Mouse (Mus musculus) heart, postnatal 0 days (tissue): ENCODE measurements around the gene Rnf216. TPM values are rescaled to one million over a fixed set of nuclear protein-coding genes. Genes with fewer than 3 reads are reported as not detected.

Source experiments
- ATAC-seq: fragments of 200-750 bp; cut with Nextera tagmentation; 2 replicates; pipeline ENCODE4 v1.8.0; 2017; ENCODE audit warnings: low read depth, moderate number of reproducible peaks, moderate library complexity; ENCODE audit not compliant: insufficient read depth
- DNase-seq: peaks from one replicate; pipeline ENCODE4 v3.0.0-alpha.2; 2016; ENCODE audit warnings: low spot score
- H3K27ac ChIP-seq: fragments of 300-500 bp; sonication (generic); 2 replicates; pipeline ENCODE4 v1.5.1; 2014; ENCODE audit warnings: low read depth, mild to moderate bottlenecking
- H3K27me3 ChIP-seq: fragments of 300-500 bp; sonication (generic); 2 replicates; pipeline ENCODE4 v1.6.1; 2014; ENCODE audit warnings: low read length, mixed read lengths; ENCODE audit not compliant: control insufficient read depth, insufficient read depth
- H3K36me3 ChIP-seq: fragments of 300-500 bp; sonication (generic); replicated peaks from 2 replicates; pipeline ENCODE4 v1.6.1; 2014; ENCODE audit warnings: low read length, mixed read lengths; ENCODE audit not compliant: control insufficient read depth, insufficient read depth
- H3K4me1 ChIP-seq: fragments of 300-500 bp; sonication (generic); 2 replicates; pipeline ENCODE4 v1.6.1; 2014; ENCODE audit warnings: antibody characterized with exemption; ENCODE audit not compliant: control insufficient read depth, insufficient read depth
- H3K4me2 ChIP-seq: fragments of 300-500 bp; sonication (generic); 2 replicates; pipeline ENCODE4 v1.6.1; 2014; ENCODE audit warnings: low read depth, mild to moderate bottlenecking, low read length, moderate library complexity
- H3K4me3 ChIP-seq: fragments of 300-500 bp; sonication (generic); 2 replicates; pipeline ENCODE4 v1.5.1; 2014; ENCODE audit warnings: low read depth, low read length
- H3K9ac ChIP-seq: fragments of 300-500 bp; sonication (generic); replicated peaks from 2 replicates; pipeline ENCODE4 v1.6.1; 2014; ENCODE audit warnings: low read depth, low read length, mixed read lengths
- H3K9me3 ChIP-seq: fragments of 300-500 bp; sonication (generic); replicated peaks from 2 replicates; pipeline ENCODE4 v1.6.1; 2016; ENCODE audit warnings: low read length; ENCODE audit not compliant: control insufficient read depth
- CTCF ChIP-seq: IDR thresholded peaks from 2 replicates; pipeline ENCODE4 v1.5.1; 2016; ENCODE audit warnings: antibody characterized with exemption, control low read depth, low read depth
- EP300 ChIP-seq: IDR thresholded peaks from 2 replicates; pipeline ENCODE4 v1.6.1; 2016; ENCODE audit warnings: antibody characterized with exemption, low read depth
- WGBS: fragments of 180-500 bp; shearing (Covaris S2); extraction: QIAGEN DNeasy Blood & Tissue Kit; methylation state at CpG from one replicate; pipeline ENCODE4 v1.1.7; 2014; 5-methylcytosine and 5-hydroxymethylcytosine counted together
- polyA plus RNA-seq: library from polyadenylated mRNA; unstranded; fragments of >200 nt; fragmentation: Nextera tagmentation; extraction: Ambion mirVana; gene quantifications from 2 replicates; pipeline ENCODE4 v1.2.1, GENCODE M21; 2015
- total RNA-seq: library from RNA; depleted of rRNA; stranded (reverse); fragments of >200 nt; gene quantifications from 2 replicates; pipeline ENCODE4 v1.2.3, GENCODE M21; 2014; ENCODE audit warnings: low replicate concordance

The Rnf216 gene
- total and polyA plus RNA-seq, 2 experiments from 2014 or later: 17.1 to 23.3 TPM

DNA sequence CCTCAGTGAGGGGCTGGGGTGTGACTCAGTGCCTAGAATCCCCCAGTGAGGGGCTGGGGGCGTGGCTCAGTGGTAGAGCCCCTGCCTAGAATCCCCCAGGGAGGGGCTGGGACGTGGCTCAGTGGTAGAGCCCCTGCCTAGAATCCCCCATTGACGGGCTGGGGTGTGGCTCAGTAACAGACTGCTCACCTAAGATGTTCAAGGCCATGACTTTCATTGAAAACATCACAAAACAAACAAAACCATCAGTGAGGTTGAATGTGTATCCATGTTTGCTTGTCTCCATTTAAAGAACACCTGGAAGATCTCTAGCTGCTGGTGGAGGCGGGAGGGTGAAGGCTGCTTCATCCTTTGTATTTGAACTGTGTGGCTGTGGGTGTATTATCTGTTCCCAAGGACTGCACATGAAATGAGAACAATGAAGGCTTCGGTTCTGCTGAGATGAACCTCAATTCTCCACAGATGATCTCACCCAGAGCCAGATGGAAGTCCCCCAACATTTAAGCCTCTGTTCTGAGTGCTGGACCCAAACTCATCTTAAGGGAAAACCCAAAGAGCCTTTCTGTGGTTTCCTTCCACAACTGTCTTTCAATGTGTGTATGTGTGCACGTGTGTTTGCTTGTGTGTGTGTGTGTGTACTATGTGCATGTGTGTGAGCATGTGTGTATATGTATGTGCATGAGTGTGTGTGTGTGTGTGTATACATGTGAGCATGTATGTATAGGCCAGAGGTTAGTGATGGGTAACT, 155.7 kb downstream of the Rnf216 start:
- no peak overlapping the region for H3K4me3 ChIP-seq
- 68% methylated on average over 6 of the region's 6 CpGs for WGBS
- ATAC-seq (no peak), DNase-seq (no peak)
- no peak overlapping the region for H3K27ac ChIP-seq
- peaks cover 24% of the 10 kb centered on the region for H3K27me3 ChIP-seq
- H3K36me3 ChIP-seq: no peaks in the 10 kb centered on the region
- H3K4me2 ChIP-seq: no peak overlapping the region
- H3K9ac ChIP-seq: no peak overlapping the region
- H3K9me3 ChIP-seq: no peaks in the 10 kb centered on the region
- TF ChIP-seq EP300: no peak
- TF ChIP-seq CTCF: no peak
- H3K4me1 ChIP-seq: no peaks in the 10 kb centered on the region

DNA sequence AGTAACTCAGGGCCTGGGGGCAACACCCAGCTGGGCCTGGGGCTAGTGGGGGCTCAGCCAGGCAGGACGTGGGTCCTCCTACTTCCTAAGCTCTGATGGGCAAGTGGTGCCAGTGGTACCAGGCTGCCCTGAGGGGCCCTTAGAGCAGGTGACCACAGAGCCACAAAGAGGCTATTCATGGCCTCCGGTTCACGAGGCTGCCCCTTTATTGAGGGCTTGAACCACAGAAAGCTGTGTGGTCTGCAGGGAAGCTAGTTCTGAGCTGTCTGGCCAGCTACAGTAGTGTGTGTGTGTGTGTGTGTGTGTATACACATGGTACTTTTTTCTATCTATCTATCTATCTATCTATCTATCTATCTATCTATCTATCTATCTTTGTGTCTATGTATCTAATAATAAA, 159.2 kb downstream of the Rnf216 start:
- Histone ChIP-seq H3K4me3 (no peak overlapping the region), H3K27me3 (no peaks in the 10 kb centered on the region), H3K4me2 (no peak overlapping the region), H3K9ac (no peak overlapping the region), H3K27ac (no peak overlapping the region), H3K4me1 (no peaks in the 10 kb centered on the region), H3K9me3 (no peaks in the 10 kb centered on the region), H3K36me3 (no peaks in the 10 kb centered on the region)
- WGBS: 80% methylated on average over 3 of the region's 3 CpGs
- TF ChIP-seq CTCF: no peak
- no peak for TF ChIP-seq EP300
- ATAC-seq (no peak), DNase-seq (no peak)

DNA sequence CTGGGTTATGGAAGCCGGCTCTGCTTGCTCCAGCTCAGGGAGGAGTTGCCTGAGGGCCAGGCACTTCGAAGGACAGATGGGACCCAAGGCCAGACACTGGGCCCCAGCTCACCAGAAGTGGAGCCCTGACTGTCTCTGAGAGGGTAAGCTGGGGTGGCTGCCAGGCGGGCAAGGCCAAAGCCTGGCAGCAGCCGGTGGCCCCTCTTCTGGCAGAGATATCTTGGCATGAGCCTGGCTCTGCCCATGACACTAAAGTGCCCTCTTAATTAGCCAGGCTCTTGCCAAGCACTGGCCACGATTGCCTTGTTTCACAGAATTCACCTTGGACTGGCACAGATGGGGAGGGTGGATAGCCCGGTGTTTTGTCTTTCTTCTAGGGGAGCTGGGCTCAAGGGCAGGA, 162.4 kb downstream of the Rnf216 start:
- H3K9ac ChIP-seq: no peak overlapping the region
- no peak overlapping the region for H3K27ac ChIP-seq
- DNase-seq (no peak), ATAC-seq (no peak)
- no peaks in the 10 kb centered on the region for H3K9me3 ChIP-seq
- no peak overlapping the region for H3K4me3 ChIP-seq
- H3K27me3 ChIP-seq: no peaks in the 10 kb centered on the region
- no peak for TF ChIP-seq EP300
- no peak for TF ChIP-seq CTCF
- H3K36me3 ChIP-seq: no peaks in the 10 kb centered on the region
- H3K4me2 ChIP-seq: no peak overlapping the region
- WGBS: 73% methylated on average over 6 of the region's 6 CpGs
- no peaks in the 10 kb centered on the region for H3K4me1 ChIP-seq

DNA sequence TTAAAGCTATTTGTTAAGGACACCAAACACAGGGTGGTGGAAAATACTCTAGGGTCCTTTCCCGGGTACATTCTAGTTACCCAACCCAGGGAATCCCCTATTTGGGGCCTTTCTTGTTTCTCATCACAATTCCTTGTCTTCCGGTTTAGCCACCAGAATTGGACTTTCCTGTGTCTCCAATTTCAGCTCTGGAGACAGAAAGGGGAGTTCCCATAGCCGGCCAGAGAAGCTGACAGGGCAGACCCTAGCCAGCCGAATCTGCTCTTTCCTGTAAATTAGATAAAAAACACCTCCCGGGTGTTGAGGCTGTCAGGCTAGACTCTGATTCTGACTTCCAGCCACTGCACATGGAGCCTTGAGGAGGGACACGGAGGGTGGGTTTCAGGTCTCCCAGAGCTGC, 163.2 kb downstream of the Rnf216 start:
- no peaks in the 10 kb centered on the region for H3K27me3 ChIP-seq
- WGBS: 35% methylated on average over 6 of the region's 6 CpGs
- DNase-seq (no peak), ATAC-seq (no peak)
- no peak for TF ChIP-seq EP300
- TF ChIP-seq CTCF: no peak
- no peaks in the 10 kb centered on the region for H3K4me1 ChIP-seq
- no peak overlapping the region for H3K4me3 ChIP-seq
- no peak overlapping the region for H3K27ac ChIP-seq
- H3K9me3 ChIP-seq: no peaks in the 10 kb centered on the region
- H3K4me2 ChIP-seq: no peak overlapping the region
- H3K36me3 ChIP-seq: no peaks in the 10 kb centered on the region
- no peak overlapping the region for H3K9ac ChIP-seq

DNA sequence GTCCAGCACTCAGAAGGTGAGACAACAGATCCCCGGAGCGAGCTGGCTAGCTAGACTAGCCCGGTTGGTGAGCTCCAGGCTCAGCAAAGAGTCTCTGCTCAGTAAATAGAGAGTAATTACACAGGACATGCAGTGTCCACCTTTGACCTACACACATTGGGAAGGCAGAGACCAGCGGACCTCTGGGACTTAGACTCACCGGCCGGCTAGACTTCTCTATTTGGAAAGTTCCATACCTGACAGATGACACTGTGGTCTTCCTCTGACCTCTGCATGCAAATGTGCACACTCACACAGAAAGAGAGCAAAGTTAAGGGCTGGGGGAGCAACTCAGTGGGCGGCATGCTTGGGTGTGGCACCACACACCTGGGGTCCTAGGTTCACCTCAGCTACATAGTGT, 165.3 kb downstream of the Rnf216 start:
- no peak overlapping the region for H3K4me3 ChIP-seq
- no peak for DNase-seq
- no peak overlapping the region for H3K4me2 ChIP-seq
- H3K36me3 ChIP-seq: no peaks in the 10 kb centered on the region
- no peaks in the 10 kb centered on the region for H3K4me1 ChIP-seq
- TF ChIP-seq EP300: no peak
- no peak for TF ChIP-seq CTCF
- ATAC-seq: no peak
- H3K27me3 ChIP-seq: no peaks in the 10 kb centered on the region
- H3K27ac ChIP-seq: no peak overlapping the region
- H3K9ac ChIP-seq: no peak overlapping the region
- no peaks in the 10 kb centered on the region for H3K9me3 ChIP-seq
- 78% methylated on average over 7 of the region's 7 CpGs for WGBS
